Mouse (Mus musculus): Measurements from ENCODE around the gene Sdk1.

The Sdk1 gene

DNA sequence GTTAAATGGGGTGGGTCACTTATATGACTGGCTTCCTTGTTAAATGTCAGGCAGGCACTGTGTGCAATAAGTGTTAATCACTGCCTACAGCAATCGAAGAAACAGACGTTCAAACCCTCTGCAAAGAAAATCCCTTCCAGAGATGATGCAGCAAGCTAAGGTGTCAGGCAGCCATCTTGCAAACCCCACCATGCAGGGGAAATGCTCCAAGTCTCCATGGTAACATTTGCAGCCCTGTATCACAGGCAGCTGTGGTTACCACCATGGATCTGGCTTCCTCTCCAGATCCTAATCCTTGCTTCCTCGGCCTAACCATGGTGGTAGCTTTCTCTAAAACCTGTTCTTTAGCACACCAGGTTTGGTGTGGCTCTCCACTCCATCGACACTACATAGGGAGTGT is 507.5 kb downstream of the Sdk1 start:
- DNase-seq (ENCODE audit: low read depth in 1 of 2, low spot score in 2 of 2): no peak

DNA sequence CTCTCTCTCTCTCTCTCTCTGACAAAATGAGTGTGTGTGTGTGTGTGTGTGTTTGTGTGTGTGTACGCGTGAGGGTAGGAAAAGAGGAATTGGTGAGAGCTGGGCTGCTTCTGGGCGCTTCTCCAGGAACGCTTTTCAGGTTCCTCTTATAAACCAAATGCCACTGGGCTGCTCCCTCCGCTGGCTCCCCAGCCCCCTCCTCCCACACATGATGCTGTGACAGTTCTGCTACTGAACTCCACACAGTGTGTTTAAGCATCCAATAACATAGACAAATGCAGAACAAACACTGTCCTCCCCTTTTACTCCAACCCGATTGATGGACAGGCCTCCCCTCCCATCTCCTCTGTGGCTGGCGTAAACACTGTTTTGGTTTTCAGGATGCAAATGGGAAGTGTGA is 513.0 kb downstream of the Sdk1 start:
- DNase-seq (ENCODE audit: low read depth in 1 of 2, low spot score in 2 of 2): peak; percentile 8 to 13

DNA sequence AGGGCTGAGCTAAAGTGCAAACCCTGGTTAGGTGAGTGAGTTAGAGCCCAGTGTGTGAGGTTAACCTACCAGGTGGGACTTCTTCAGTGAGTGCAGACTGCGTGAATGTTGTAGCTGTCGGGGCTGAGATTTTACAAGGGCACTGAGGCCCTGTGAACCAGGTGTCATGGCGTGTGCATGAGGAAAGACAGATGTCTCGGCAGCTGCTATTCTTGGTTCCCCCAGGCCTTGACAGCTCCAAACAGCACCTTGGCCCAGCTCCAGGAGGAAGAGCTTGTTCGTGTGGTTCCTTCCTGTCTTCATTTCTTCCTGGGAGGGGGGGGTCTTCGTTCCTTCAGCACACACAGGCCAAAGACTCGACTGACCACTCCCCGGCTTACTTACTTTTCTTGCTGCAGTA is 517.6 kb downstream of the Sdk1 start:
- DNase-seq (ENCODE audit: low read depth in 1 of 2, low spot score in 2 of 2): no peak

DNA sequence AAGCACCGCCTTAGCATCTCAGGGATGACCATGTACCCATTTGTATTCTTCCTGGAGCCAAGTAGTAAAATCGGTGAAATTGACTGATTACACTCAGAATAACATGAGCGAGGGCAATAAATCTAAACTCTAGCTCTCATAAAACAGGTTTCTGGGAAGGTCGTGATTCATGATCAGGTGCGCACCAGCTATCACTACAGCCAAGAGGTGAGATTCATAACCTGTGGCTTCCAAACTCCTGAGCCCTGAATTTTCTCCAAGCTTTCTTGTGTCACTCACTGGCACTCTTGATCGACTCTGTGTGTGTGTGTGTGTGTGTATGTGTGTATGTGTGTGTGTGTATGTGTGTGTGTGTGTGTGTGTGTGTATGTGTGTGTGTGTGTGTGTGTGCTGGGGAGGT is 522.8 kb downstream of the Sdk1 start:
- DNase-seq (ENCODE audit: low read depth in 1 of 2, low spot score in 2 of 2): no peak

DNA sequence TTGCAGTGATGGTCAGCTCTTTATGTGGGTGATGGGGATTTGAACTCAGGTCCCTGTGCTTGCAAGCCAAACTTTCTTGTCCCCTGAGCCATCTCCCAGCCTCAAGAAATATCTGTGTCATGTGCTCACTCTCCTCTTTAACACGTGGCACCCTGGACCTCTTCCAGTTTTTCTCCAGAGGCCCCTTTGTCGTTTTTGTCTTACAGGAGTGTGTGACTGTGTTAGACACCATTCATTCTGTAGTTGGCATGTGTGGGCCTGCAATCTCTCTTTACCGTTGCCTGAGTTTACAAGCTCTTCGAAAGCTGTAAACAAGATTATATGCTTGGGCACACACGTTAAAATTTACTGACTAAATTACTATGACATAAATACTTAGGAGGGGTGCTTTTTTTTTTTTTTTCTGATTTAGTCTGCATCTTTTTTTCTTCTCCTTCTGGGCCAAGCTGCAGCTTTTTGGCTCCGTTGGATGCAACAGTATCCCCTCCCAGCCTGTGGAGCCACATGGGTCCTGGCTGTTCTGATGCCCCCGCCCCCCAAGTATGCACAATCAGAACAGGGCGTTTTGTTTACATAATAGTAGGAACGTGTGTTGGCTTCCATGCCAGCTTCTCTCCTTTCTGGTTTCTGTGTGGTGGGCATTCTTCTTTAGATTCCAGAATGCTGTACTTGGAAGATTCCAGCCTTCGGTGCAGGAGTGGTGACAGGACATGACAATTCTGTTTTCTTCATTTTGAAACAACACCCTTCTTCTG is 527.6 kb downstream of the Sdk1 start:
- DNase-seq (ENCODE audit: low read depth in 1 of 2, low spot score in 2 of 2): no peak

DNA sequence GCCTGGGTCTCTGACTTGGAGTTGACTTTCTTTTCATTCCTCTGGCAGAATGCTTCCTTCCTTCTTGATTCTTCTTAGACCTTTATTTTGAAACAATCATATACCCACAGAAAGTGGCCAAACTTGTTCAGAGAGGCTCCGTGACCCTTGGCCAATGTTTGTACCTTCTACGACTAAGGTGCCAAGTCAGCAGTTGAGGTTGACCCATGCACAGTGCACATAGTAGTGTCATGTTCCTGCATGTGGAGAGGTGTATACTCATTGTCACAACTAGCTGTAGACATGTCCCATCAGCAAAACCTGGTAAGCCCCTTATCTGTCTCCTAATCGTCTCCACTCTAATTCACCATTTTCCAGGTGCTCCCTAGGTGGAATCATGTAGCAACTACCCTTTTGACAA is 530.2 kb downstream of the Sdk1 start:
- no peak for DNase-seq (ENCODE audit: low read depth in 1 of 2, low spot score in 2 of 2)

DNA sequence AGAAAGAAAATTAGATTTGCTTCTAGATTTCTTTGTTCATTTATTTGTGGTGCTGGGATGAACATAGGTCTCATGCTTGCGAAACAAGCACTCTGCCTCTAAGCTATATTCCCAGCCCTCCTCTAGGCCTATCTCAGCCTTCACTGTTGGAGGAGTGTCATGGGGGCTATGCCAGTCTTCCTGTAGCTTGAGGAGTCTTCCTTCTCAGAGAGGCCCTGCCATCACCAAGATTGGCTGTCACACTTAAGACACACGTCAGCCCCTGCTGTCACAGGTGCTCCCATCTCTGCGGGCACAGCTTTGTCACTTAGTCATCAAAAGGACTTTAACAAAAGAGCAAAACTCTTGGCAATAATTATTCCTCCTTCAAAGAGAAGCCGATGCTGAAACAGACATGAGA is 536.9 kb downstream of the Sdk1 start:
- DNase-seq (ENCODE audit: low read depth in 1 of 2, low spot score in 2 of 2): no peak

DNA sequence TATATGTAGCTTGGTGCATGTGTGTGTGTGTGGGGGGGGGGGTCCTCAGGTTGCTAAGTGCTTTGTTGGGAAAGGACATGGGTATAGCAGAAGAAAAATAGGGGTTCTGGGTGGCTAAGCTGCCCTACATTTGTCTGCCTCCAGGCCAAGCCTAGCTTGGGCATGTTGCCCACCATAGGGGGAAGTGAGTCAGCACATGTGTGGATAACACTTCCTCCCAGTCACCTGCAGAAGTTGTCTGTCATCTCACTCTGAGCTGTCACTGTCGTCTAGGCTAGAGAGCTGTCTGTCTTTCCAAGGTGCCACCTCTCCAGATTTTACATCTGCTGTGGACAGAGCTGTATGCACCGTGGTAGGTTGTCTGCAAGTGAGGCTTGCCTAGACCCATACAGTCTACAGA is 539.9 kb downstream of the Sdk1 start:
- peak in 1 of 2 experiments; percentile 5 for DNase-seq (ENCODE audit: low read depth in 1 of 2, low spot score in 2 of 2)

DNA sequence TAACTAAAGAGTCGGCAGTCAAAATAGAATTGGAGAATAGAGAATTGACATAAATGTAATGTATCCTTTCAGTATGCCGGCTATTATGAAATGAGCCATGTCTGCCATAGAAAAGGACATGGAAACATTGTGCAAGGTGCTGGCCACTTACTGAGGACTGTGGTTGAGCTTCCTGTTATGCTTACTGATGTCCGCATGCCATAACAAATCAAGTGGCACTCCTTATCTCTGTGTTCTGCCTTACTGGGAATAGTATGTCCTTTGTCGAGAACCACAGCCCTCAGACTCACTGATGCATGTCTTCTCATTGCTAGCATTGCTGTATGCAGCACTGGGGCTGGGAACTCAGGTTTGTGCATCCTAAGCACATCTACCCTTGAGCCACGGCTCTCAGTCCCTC is 541.0 kb downstream of the Sdk1 start:
- DNase-seq (ENCODE audit: low read depth in 1 of 2, low spot score in 2 of 2): no peak

DNA sequence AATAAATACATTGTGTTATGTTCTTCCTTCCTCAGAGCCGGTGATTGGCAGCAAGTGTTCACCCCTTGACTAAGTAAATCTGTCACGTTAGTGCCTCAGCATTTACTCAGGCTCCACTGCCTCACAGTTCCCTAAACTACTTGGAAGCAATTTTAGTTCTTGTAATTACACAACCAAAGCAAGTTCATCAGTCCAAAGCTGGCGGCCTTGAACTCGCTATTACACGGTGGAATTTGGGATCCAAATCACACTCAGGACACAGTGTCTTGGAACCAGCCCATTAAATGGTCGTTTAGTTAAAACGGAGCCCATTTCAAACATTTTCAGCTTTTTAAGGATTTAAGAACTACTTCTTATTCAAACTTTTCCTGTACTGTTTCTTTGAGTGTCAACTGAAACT is 542.2 kb downstream of the Sdk1 start:
- DNase-seq (ENCODE audit: low read depth in 1 of 2, low spot score in 2 of 2): no peak

DNA sequence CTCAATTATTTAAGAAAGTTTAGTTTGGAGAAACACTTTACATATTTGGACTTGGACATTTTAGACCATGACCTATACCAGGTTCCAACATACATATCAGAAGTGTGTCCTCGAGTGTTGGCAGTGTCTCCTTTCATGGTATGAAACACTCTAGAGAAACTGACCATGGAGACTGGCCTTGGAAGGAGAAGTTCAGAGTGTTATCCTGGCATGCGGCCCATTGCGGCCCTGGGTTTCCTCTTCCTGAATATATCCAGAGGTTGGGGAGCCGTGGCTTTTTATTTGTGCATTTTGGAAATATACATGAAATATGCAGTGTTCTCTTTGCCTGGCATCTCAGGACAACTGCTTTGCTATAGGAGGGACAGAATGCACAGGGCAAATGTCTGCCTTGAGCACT is 552.6 kb downstream of the Sdk1 start:
- DNase-seq (ENCODE audit: low read depth in 1 of 2, low spot score in 2 of 2): no peak

DNA sequence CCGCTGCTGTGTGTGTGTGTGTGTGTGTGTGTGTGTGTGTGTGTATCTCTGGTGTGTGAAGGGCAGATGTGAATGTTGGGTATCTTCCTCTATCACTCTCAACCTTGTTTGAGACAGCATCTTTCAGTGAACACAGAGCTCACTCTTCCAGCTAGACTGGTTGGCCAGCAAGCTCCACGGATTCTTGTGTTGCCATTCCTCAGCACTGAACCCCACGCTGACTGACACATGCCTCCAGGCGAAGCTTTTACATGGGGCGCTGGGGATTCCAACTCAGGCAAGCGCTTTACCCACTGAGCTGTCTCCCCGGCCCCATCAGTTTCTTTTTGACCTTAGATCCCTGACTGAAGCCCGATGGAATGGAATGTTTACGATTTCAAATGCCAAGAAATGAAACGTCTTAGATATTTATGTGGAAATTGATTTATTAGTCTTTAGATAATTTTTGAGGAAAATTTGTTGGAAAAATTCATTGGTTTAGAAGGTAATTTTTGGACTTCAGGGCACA is 582.6 kb downstream of the Sdk1 start:
- no peak for DNase-seq (ENCODE audit: low read depth in 1 of 2, low spot score in 2 of 2)

DNA sequence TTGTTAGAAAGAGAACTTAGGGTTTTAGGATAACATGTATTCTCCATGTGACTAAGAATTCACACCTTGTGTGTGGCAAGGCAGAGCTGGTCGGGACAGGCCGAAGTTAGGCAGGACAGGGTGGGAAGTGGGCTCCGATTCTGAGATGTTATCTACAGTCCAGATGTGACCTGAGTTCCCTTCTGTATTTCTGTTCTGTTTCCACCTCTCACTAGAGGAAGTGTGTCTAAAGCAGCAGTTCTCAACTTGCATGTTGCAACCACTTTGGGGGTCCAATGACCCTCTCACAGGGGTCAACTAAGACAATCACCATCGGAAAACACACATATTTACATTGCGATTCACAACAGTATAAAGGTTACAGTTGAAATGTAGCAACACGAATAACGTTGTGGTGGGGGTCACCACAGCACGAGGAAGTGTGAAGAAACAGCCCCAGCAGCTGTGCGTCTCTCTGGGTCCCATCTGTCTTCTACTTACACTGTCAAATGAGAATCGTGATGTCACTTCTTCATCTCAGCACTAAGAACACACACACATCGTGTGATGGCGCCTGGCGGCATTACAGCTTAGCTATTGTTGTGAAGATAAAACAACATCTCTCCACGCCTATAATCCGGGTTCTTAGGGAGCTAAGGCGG is 583.6 kb downstream of the Sdk1 start:
- DNase-seq (ENCODE audit: low read depth in 1 of 2, low spot score in 2 of 2): no peak

DNA sequence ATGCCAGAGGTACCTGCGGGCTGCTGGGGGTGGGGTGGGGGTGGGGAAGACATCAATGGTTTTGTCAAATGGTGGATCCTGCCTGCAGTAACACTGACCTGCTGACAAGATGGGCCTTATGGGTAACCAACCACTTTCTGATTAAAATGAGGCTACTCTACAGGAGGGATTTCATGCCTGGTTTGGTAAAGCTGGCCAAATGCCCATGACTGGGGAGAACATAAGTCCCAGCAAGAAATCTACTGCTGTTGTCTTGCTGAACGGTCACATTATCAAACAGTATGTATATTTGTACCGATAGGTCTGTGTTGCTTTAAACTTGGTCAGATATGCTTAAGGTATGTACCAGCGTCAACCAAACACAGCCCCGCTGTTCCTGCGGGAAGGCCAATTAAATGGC is 594.3 kb downstream of the Sdk1 start:
- no peak for DNase-seq (ENCODE audit: low read depth in 1 of 2, low spot score in 2 of 2)

DNA sequence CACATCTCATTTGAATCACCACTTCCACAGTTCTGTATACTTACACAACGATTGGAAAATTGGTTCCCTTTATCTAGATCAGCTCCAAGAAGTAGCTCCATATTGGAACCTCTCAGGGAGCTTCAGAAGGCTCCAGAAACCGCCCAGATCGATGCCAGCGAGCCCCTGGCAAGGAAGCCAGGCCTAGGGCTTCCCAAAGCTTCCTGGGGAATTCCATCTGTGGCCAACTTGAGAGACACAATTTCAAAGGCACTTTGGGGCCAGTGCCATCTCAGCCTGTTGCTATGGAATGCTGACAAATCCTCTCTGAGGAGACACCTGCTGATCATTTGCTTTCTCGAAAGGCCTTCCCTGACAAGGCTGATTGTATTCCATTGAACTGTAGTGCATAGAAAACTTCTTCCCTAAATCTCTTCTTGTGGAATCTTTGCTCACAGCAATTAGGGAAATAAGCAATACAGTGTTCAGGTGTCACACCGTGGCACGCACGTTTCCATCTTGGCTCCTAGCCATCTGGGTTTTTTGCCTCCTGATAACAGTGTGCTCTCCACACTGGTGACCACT is 595.7 kb downstream of the Sdk1 start:
- DNase-seq (ENCODE audit: low read depth in 1 of 2, low spot score in 2 of 2): no peak

DNA sequence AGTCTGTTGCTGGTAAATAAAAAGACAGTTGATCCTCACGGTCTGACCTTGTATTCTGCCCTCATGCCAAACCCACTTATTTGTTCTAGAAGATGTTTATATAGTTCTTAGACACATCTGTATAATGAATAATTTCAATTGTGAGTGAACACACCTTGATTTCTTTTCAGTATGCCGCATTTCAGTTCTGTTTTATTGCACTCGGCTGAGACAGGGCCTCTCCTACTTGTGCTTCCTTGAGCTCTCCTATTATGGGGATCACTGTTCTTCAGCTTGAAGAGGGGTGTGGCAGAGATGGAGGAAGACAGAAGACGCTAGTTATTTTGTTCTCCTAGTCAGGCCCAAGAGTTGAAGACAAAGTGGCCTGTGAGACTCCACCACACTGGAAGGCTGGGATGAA is 603.4 kb downstream of the Sdk1 start:
- no peak for DNase-seq (ENCODE audit: low read depth in 1 of 2, low spot score in 2 of 2)

DNA sequence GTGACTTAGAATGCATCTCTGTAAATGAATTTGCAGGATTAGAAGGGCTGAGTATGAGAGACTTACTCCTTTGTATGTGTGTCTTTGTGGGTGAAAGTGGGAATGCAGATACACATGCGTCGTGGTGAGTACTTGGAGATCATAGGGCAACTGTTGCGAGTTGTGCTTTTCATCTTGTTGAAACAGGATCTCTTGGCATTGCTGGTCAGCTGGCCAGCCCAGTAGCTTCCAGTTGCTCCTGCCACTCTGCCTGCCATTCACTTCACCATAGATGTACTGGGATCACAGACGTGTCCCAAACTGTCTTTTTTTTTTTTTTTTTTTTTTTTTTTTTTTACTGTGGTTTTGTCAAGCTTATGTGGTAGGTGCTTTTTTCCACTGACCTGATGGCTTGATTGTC is 606.4 kb downstream of the Sdk1 start:
- no peak for DNase-seq (ENCODE audit: low read depth in 1 of 2, low spot score in 2 of 2)

DNA sequence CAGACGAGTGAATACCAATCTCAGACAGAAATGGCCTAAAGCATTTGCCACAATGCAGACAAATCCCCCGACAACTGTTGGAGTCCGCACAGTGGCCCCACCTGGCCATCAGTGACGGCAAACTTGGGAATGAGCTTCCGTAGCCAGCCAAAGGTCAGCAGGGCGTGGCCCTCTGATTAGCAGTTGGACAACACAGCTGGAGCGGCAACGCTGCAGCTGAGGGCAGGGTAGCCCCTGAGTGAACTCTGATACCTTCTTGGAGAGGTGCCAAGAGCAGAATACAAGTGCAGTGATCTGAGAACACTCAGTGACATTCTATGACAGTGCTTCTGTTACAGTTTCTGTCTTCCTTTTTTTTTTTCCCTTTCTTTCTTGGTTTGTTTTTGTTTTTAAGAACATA is 610.9 kb downstream of the Sdk1 start:
- no peak for DNase-seq (ENCODE audit: low read depth in 1 of 2, low spot score in 2 of 2)

DNA sequence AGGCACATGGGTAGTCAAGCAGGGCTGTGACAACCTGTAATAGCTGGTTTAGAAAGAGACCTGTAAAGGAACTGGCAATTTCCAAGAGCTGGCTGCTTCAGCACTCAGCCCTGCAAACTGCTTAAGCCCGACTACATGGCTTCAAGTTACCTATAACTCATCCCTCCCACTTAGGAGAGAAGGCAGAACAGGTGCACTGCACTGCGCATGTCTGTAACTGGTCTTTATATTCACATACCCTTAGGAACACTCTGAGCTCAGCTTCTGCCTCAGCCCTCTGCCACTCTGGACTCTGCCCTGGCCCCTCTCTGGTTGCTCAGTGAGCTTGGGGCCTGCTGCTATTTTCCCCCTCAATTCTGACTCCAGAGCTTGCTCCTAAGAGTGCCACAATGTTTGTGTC is 615.2 kb downstream of the Sdk1 start:
- DNase-seq (ENCODE audit: low read depth in 1 of 2, low spot score in 2 of 2): no peak

DNA sequence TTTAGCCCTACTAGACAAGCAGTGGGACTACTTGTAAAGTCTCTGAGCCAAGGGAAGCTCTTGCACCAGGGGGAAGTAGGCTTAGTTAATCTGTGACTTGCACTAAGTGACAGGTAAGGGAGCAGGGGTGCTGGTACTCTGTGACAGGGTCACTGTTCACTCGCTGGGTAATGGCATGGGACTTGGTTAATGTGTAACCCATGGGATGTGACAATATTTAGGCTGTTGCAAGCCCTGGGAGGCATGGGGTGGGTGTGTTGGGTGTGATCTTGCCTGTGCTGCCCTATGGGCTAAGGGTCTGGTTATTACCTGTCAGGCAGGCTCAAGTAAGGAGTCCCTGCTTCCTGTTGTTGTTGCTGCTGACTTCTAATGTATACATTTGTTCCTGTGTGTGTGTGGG is 616.5 kb downstream of the Sdk1 start:
- DNase-seq (ENCODE audit: low read depth in 1 of 2, low spot score in 2 of 2): no peak

DNA sequence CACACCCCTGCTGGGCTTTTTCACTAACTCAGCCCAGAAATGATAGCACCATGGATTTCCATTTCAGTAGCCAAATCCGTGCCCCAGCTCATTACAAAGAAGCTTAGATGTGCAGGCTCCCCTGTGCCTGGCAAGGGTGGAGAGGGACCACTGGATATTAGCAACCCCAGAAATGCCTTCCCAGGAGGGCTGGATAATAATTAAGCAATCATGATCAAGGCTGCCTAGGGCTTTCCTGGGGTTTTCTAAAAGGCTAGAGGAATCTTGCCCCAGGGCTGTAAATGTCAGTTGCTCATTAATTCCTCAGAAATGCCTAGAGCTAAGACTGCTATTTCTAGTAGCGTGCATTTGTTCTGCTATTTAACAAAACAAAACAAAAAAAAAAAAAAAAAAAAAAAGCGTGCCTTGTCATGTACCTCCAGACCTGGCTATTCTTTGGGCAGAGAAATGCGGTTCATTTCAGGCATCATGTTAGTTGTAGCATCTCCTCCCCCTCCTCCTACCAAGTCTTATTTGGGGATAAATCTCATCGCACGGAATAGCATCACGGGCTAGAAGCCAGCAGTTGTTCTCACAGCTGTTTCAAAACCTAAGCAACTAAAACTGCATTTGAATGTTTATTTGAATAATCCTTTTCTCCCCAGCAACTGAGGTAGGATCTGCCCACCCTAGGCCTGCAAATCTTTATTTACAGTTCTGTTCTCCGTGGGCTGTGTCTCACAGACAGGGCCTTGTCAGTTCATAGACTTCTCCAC is 617.3 kb downstream of the Sdk1 start:
- DNase-seq (ENCODE audit: low read depth in 1 of 2, low spot score in 2 of 2): no peak

DNA sequence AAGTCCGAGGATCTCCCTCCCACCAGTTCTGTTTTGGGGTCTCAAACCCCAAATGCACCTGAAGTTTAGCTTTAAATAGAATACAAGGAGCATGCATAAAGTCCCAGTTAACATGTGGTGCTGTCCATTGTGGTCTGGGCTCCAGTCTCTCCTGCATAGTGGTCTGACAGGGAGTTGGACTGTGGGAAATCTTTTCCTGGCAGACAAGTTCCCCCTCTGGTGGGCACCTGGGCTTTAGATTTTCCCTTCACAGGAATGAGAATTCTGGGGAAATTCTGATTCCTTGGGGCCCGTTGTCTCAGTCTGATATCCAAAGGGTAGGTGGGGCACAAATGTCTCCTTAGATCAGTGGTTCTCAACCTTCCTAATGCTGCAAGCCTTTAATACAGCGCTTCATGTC is 624.8 kb downstream of the Sdk1 start:
- DNase-seq (ENCODE audit: low read depth in 1 of 2, low spot score in 2 of 2): no peak

All from monocyte, adult 2 months (primary cell).